Mouse (Mus musculus): ENCODE measurements at regions not wholly inside any gene's neighbourhood (a gene's known extent, or its start where the extent isn't known, plus 50 kb on each side); places are given as distances from the start of the nearest gene placed in this dataset.

DNA sequence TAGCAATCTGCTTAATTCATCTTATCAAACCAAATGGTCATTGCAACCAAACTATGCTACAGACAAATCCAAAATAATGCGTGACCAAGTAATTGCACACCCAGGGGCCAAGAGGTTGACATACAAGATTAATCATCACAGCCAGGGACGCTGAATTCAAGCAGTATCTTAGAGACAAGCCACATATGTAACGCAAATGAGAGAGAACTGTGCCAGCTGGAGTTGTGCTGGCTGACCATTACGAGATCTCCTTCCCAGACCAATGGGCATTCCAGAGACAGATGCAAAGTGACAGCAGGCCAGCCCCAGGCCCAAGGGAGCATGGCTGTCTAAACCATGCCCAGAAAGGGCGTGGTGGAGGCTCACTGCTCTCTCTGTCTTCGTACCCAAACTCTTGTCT is 155.1 kb downstream of the Usp46 start:
- Histone ChIP-seq H3K27ac (ENCODE audit: low read depth) (no peak overlapping the region), H3K27me3 (ENCODE audit: control insufficient read depth, insufficient read depth, low read length) (no peaks in the 10 kb centered on the region), H3K4me2 (ENCODE audit: low read depth, low read length) (no peak overlapping the region), H3K9ac (replicated peaks; ENCODE audit: low read depth, low read length) (no peak overlapping the region), H3K36me3 (replicated peaks; ENCODE audit: control insufficient read depth, insufficient read depth, low read length) (no peaks in the 10 kb centered on the region), H3K4me1 (ENCODE audit: control insufficient read depth, insufficient read depth) (no peaks in the 10 kb centered on the region), H3K4me3 (ENCODE audit: low read depth, low read length) (no peak overlapping the region), H3K9me3 (replicated peaks; ENCODE audit: control insufficient read depth, low read length) (no peaks in the 10 kb centered on the region)
- 54% methylated on average over 6 of the region's 6 CpGs for WGBS
- TF ChIP-seq CTCF (IDR thresholded peaks at IDR 0.05; ENCODE audit: low read depth) (no peak), EP300 (IDR thresholded peaks at IDR 0.05; ENCODE audit: low read depth) (no peak)
- DNase-seq (ENCODE audit: low spot score) (no peak), ATAC-seq (ENCODE audit: insufficient read depth, low read depth) (no peak)

GRCm38 (mm10) chr5:73918011-73918410 is 150.2 kb downstream of the Usp46 start:
- H3K4me3 ChIP-seq (ENCODE audit: low read depth, low read length), result no peak overlapping the region
- TF ChIP-seq EP300 (IDR thresholded peaks at IDR 0.05; ENCODE audit: low read depth) (no peak), CTCF (IDR thresholded peaks at IDR 0.05; ENCODE audit: low read depth) (no peak)
- no peaks in the 10 kb centered on the region for H3K27me3 ChIP-seq (ENCODE audit: control insufficient read depth, insufficient read depth, low read length)
- no peaks in the 10 kb centered on the region for H3K36me3 ChIP-seq (replicated peaks; ENCODE audit: control insufficient read depth, insufficient read depth, low read length)
- ATAC-seq (ENCODE audit: insufficient read depth, low read depth) (no peak), DNase-seq (ENCODE audit: low spot score) (no peak)
- no peaks in the 10 kb centered on the region for H3K4me1 ChIP-seq (ENCODE audit: control insufficient read depth, insufficient read depth)
- no peak overlapping the region for H3K9ac ChIP-seq (replicated peaks; ENCODE audit: low read depth, low read length)
- H3K9me3 ChIP-seq (replicated peaks; ENCODE audit: control insufficient read depth, low read length), result no peaks in the 10 kb centered on the region
- WGBS, result 65% methylated on average over 2 of the region's 2 CpGs
- H3K4me2 ChIP-seq (ENCODE audit: low read depth, low read length), result no peak overlapping the region
- no peak overlapping the region for H3K27ac ChIP-seq (ENCODE audit: low read depth)

DNA sequence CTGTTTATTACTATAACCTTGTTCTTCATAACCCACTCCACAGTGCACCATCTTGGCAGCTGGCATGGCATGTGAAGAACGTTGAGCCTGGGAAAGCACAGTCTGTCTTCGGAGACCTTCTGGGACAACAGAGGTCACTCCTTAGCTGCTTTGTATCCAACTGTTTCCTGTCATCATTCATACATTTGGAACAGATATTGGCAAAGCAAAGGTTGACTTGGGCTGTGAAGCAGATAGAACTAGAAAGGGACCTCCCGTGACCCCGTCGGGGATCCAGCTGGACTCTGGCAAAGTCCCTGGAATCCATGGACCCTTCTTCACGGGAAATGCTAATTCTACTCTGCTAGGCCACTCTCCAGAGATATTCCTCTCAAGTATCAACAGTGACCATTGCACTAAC is 148.3 kb downstream of the Usp46 start:
- 67% methylated on average over 6 of the region's 6 CpGs for WGBS
- DNase-seq (ENCODE audit: low spot score), result no peak
- Histone ChIP-seq H3K36me3 (replicated peaks; ENCODE audit: control insufficient read depth, insufficient read depth, low read length) (no peaks in the 10 kb centered on the region), H3K4me1 (ENCODE audit: control insufficient read depth, insufficient read depth) (no peaks in the 10 kb centered on the region), H3K9me3 (replicated peaks; ENCODE audit: control insufficient read depth, low read length) (no peaks in the 10 kb centered on the region), H3K4me3 (ENCODE audit: low read depth, low read length) (no peak overlapping the region), H3K4me2 (ENCODE audit: low read depth, low read length) (no peak overlapping the region), H3K9ac (replicated peaks; ENCODE audit: low read depth, low read length) (no peak overlapping the region), H3K27me3 (ENCODE audit: control insufficient read depth, insufficient read depth, low read length) (no peaks in the 10 kb centered on the region), H3K27ac (ENCODE audit: low read depth) (no peak overlapping the region)
- ATAC-seq (ENCODE audit: insufficient read depth, low read depth), result no peak
- TF ChIP-seq CTCF (IDR thresholded peaks at IDR 0.05; ENCODE audit: low read depth) (no peak), EP300 (IDR thresholded peaks at IDR 0.05; ENCODE audit: low read depth) (no peak)

- no peak for DNase-seq (ENCODE audit: low spot score)
- WGBS, result 50% methylated on average over 9 of the region's 9 CpGs
Observed at GRCm38 (mm10) chr5:73927534-73927933, 140.7 kb downstream of the Usp46 start.

GRCm38 (mm10) chr5:73928691-73929090 is 139.5 kb downstream of the Usp46 start:
- Histone ChIP-seq H3K27ac (ENCODE audit: low read depth) (no peak overlapping the region), H3K27me3 (ENCODE audit: control insufficient read depth, insufficient read depth, low read length) (no peaks in the 10 kb centered on the region), H3K36me3 (replicated peaks; ENCODE audit: control insufficient read depth, insufficient read depth, low read length) (no peaks in the 10 kb centered on the region), H3K9ac (replicated peaks; ENCODE audit: low read depth, low read length) (no peak overlapping the region), H3K4me3 (ENCODE audit: low read depth, low read length) (no peak overlapping the region), H3K9me3 (replicated peaks; ENCODE audit: control insufficient read depth, low read length) (no peaks in the 10 kb centered on the region), H3K4me1 (ENCODE audit: control insufficient read depth, insufficient read depth) (no peaks in the 10 kb centered on the region), H3K4me2 (ENCODE audit: low read depth, low read length) (no peak overlapping the region)
- 63% methylated on average over 10 of the region's 10 CpGs for WGBS
- no peak for DNase-seq (ENCODE audit: low spot score)
- TF ChIP-seq EP300 (IDR thresholded peaks at IDR 0.05; ENCODE audit: low read depth) (no peak), CTCF (IDR thresholded peaks at IDR 0.05; ENCODE audit: low read depth) (no peak)
- no peak for ATAC-seq (ENCODE audit: insufficient read depth, low read depth)

More at GRCm38 (mm10) chr5:73927534-73927933, 140.7 kb downstream of the Usp46 start:
- Histone ChIP-seq H3K27ac (ENCODE audit: low read depth) (no peak overlapping the region), H3K9me3 (replicated peaks; ENCODE audit: control insufficient read depth, low read length) (no peaks in the 10 kb centered on the region), H3K4me1 (ENCODE audit: control insufficient read depth, insufficient read depth) (no peaks in the 10 kb centered on the region), H3K36me3 (replicated peaks; ENCODE audit: control insufficient read depth, insufficient read depth, low read length) (no peaks in the 10 kb centered on the region), H3K27me3 (ENCODE audit: control insufficient read depth, insufficient read depth, low read length) (no peaks in the 10 kb centered on the region), H3K4me2 (ENCODE audit: low read depth, low read length) (no peak overlapping the region), H3K9ac (replicated peaks; ENCODE audit: low read depth, low read length) (no peak overlapping the region), H3K4me3 (ENCODE audit: low read depth, low read length) (no peak overlapping the region)
- no peak for ATAC-seq (ENCODE audit: insufficient read depth, low read depth)
- no peak for TF ChIP-seq EP300 (IDR thresholded peaks at IDR 0.05; ENCODE audit: low read depth)
- TF ChIP-seq CTCF (IDR thresholded peaks at IDR 0.05; ENCODE audit: low read depth), result no peak

DNA sequence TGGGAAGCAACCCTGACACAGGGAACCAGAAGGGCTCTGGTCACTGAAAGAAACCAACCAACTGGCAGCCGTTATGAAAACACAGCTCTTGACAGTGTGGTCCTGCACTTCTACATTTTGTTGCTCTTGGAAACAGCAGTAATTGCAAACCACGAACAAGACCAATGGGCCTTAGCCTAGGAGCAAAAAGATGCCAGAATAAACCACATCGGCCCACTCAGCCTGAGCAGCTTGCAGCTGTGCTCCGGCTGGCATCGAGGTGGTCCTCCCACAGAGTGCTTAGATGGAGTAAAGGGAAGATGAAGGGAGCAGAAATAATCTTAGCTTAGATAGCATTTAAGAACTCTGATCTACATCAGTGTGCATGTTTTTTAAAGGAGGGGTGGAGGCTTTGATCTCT is 138.0 kb downstream of the Usp46 start:
- no peak for ATAC-seq (ENCODE audit: insufficient read depth, low read depth)
- no peak for DNase-seq (ENCODE audit: low spot score)
- Histone ChIP-seq H3K4me3 (ENCODE audit: low read depth, low read length) (no peak overlapping the region), H3K9me3 (replicated peaks; ENCODE audit: control insufficient read depth, low read length) (no peaks in the 10 kb centered on the region), H3K27ac (ENCODE audit: low read depth) (no peak overlapping the region), H3K4me1 (ENCODE audit: control insufficient read depth, insufficient read depth) (no peaks in the 10 kb centered on the region), H3K4me2 (ENCODE audit: low read depth, low read length) (no peak overlapping the region), H3K9ac (replicated peaks; ENCODE audit: low read depth, low read length) (no peak overlapping the region), H3K27me3 (ENCODE audit: control insufficient read depth, insufficient read depth, low read length) (no peaks in the 10 kb centered on the region), H3K36me3 (replicated peaks; ENCODE audit: control insufficient read depth, insufficient read depth, low read length) (no peaks in the 10 kb centered on the region)
- 78% methylated on average over 5 of the region's 5 CpGs for WGBS
- TF ChIP-seq CTCF (IDR thresholded peaks at IDR 0.05; ENCODE audit: low read depth) (no peak), EP300 (IDR thresholded peaks at IDR 0.05; ENCODE audit: low read depth) (no peak)
